Mouse (Mus musculus) E14TG2a.4 (cell line): ENCODE data around the gene Plcl2.

Experiments used
- CTCF ChIP-seq: conservative IDR thresholded peaks from 2 replicates; pipeline ENCODE4 v1.5.1; 2014; ENCODE audit warnings: low read length
- POU5F1 ChIP-seq: IDR thresholded peaks from 2 replicates; pipeline ENCODE4 v1.6.1; 2014; ENCODE audit warnings: low read length, borderline replicate concordance

DNA sequence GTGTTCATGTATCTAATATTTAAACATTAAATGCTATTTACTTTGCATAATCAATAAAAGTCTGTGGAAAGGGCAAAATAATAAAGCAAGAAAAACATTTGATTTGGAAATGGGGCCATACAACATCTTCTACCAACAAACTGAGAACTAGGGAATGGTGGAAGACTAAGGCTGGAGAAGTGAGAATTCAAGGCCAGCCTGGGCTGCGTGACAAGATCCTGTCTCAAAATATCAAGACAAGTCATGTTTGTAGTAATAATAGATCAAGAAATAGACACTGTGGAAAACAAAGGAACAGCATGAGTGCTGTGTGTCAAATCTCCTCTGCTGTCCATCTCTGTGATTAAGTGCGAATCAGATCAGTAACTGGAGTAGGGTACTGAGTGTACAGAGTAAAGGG lies 20.3 kb upstream of the Plcl2 start:
- TF ChIP-seq CTCF = no peak
- TF ChIP-seq POU5F1 = no peak
